Mouse (Mus musculus): Measurements from ENCODE around the gene Ablim1. TPM values are rescaled to one million over a fixed set of nuclear protein-coding genes. Genes with fewer than 3 reads are reported as not detected.

Gene Ablim1
- polyA plus RNA-seq, 1 experiment from 2014 or later = 58.7 TPM

- Histone ChIP-seq H3K9ac (replicated peaks) (no peak overlapping the region), H3K4me1 (peaks cover 6% of the 10 kb centered on the region; the same call in 1 of the 2 replicates), H3K4me3 (replicated peaks) (no peak overlapping the region), H3K27me3 (replicated peaks) (no peaks in the 10 kb centered on the region), H3K27ac (replicated peaks) (no peak overlapping the region), H3K9me3 (replicated peaks) (no peaks in the 10 kb centered on the region), H3K4me2 (no peak overlapping the region), H3K36me3 (no peaks in the 10 kb centered on the region)
- ATAC-seq (ENCODE audit: low FRiP score) = no peak
- 73% methylated on average over 9 of the region's 9 CpGs for WGBS
These were observed 134.4 kb downstream of the Ablim1 start for GRCm38 (mm10) chr19:57180333-57180732.

GRCm38 (mm10) chr19:57179269-57179668 is 135.4 kb downstream of the Ablim1 start:
- H3K4me2 ChIP-seq = no peak overlapping the region
- H3K9me3 ChIP-seq (replicated peaks) = no peaks in the 10 kb centered on the region
- no peak overlapping the region for H3K9ac ChIP-seq (replicated peaks)
- H3K4me1 ChIP-seq = peaks cover 6% of the 10 kb centered on the region; the same call in 1 of the 2 replicates
- H3K36me3 ChIP-seq = no peaks in the 10 kb centered on the region
- H3K4me3 ChIP-seq (replicated peaks) = no peak overlapping the region
- H3K27me3 ChIP-seq (replicated peaks) = no peaks in the 10 kb centered on the region
- WGBS = 77% methylated on average over 7 of the region's 7 CpGs
- no peak for ATAC-seq (ENCODE audit: low FRiP score)
- no peak overlapping the region for H3K27ac ChIP-seq (replicated peaks)

DNA sequence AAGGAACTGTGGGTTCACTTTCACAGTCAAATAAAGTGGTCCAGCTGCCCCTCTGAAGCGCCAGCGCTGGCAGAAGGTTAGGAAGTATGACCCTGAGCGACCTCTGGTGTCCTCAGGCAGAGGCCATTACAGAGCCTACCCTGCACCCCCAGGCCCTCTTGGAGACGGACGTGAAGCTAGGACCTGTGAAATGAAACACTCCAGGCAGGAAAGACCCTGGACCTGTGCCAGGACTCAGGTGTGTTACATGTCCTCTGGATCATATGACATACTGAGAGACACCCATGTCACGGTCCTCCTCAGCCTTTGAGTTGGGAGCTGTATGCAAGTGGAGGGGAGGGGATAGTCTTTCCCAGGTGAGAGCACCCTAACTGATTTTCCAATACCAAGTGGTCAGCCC is 137.4 kb downstream of the Ablim1 start:
- Histone ChIP-seq H3K27ac (replicated peaks) (no peak overlapping the region), H3K4me1 (peaks cover 6% of the 10 kb centered on the region; the same call in 1 of the 2 replicates), H3K9me3 (replicated peaks) (no peaks in the 10 kb centered on the region), H3K4me3 (replicated peaks) (no peak overlapping the region), H3K27me3 (replicated peaks) (no peaks in the 10 kb centered on the region), H3K36me3 (0 out of 2 replicates have a peak, but pooled peaks cover 4% of the 10 kb centered on the region), H3K9ac (replicated peaks) (no peak overlapping the region), H3K4me2 (no peak overlapping the region)
- ATAC-seq (ENCODE audit: low FRiP score) = no peak
- WGBS = 76% methylated on average over 6 of the region's 6 CpGs

DNA sequence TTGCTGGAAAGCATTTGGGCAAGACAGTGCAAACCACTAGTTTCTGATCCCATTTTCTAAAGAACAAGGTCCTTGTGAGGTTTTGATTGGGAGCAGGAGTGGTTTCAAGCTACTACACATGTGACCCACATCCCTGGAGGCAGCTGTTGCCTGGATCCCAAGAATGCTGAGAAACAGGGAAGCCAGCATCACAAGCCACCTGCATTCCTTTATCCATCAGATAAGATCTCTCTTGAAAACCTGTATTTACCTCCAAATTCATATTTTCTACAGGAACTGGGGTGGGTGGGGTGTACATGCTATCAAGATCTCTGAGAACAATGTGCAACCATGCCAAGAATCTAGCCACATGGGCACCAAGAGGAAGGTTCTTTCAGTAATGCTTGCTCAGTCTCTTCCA is 139.6 kb downstream of the Ablim1 start:
- H3K9ac ChIP-seq (replicated peaks) = no peak overlapping the region
- H3K4me3 ChIP-seq (replicated peaks) = no peak overlapping the region
- H3K27ac ChIP-seq (replicated peaks) = no peak overlapping the region
- H3K4me2 ChIP-seq = no peak overlapping the region
- 0 out of 2 replicates have a peak, but pooled peaks cover under 1% of the 10 kb centered on the region for H3K4me1 ChIP-seq
- no peaks in the 10 kb centered on the region for H3K27me3 ChIP-seq (replicated peaks)
- ATAC-seq (ENCODE audit: low FRiP score) = no peak
- 0 out of 2 replicates have a peak, but pooled peaks cover 6% of the 10 kb centered on the region for H3K36me3 ChIP-seq
- H3K9me3 ChIP-seq (replicated peaks) = no peaks in the 10 kb centered on the region

GRCm38 (mm10) chr19:57174541-57174940 is 140.2 kb downstream of the Ablim1 start:
- H3K4me2 ChIP-seq = no peak overlapping the region
- no peaks in the 10 kb centered on the region for H3K9me3 ChIP-seq (replicated peaks)
- no peak overlapping the region for H3K27ac ChIP-seq (replicated peaks)
- no peaks in the 10 kb centered on the region for H3K4me1 ChIP-seq
- ATAC-seq (ENCODE audit: low FRiP score) = no peak
- 88% methylated on average over 5 of the region's 5 CpGs for WGBS
- H3K9ac ChIP-seq (replicated peaks) = no peak overlapping the region
- H3K4me3 ChIP-seq (replicated peaks) = no peak overlapping the region
- H3K36me3 ChIP-seq = 0 out of 2 replicates have a peak, but pooled peaks cover 6% of the 10 kb centered on the region
- no peaks in the 10 kb centered on the region for H3K27me3 ChIP-seq (replicated peaks)

GRCm38 (mm10) chr19:57174045-57174444 is 140.7 kb downstream of the Ablim1 start:
- 87% methylated on average over 5 of the region's 5 CpGs for WGBS
- H3K27me3 ChIP-seq (replicated peaks) = no peaks in the 10 kb centered on the region
- H3K36me3 ChIP-seq = 0 out of 2 replicates have a peak, but pooled peaks cover 6% of the 10 kb centered on the region
- no peak overlapping the region for H3K4me2 ChIP-seq
- no peak overlapping the region for H3K9ac ChIP-seq (replicated peaks)
- no peak overlapping the region for H3K27ac ChIP-seq (replicated peaks)
- no peaks in the 10 kb centered on the region for H3K9me3 ChIP-seq (replicated peaks)
- no peak for ATAC-seq (ENCODE audit: low FRiP score)
- H3K4me1 ChIP-seq = no peaks in the 10 kb centered on the region
- no peak overlapping the region for H3K4me3 ChIP-seq (replicated peaks)

DNA sequence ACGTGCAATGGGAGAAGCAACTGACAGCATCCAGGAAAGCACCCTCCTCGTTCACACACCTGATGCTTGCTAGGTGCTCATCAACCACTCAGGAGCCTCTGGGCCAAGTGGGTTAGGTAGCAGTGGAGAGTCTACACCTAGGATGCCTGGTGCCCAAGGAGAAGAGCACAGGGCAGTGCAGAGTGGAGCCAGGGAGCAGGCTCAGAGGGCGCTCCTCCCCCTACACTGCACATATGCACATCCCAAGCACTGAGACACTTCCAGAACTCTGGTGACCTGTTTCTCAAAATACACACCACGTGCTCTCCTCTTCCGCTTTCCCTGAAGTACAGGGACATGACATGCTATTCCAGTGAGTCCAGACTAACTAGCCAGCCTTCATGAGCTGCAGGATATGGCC is 142.4 kb downstream of the Ablim1 start:
- no peak for ATAC-seq (ENCODE audit: low FRiP score)
- Histone ChIP-seq H3K4me2 (no peak overlapping the region), H3K36me3 (0 out of 2 replicates have a peak, but pooled peaks cover 6% of the 10 kb centered on the region), H3K27ac (replicated peaks) (no peak overlapping the region), H3K27me3 (replicated peaks) (no peaks in the 10 kb centered on the region), H3K9ac (replicated peaks) (no peak overlapping the region), H3K9me3 (replicated peaks) (no peaks in the 10 kb centered on the region), H3K4me3 (replicated peaks) (no peak overlapping the region), H3K4me1 (no peaks in the 10 kb centered on the region)
- WGBS = 86% methylated on average over 5 of the region's 5 CpGs

GRCm38 (mm10) chr19:57170880-57171279 is 143.8 kb downstream of the Ablim1 start:
- Histone ChIP-seq H3K4me1 (no peaks in the 10 kb centered on the region), H3K36me3 (0 out of 2 replicates have a peak, but pooled peaks cover 6% of the 10 kb centered on the region), H3K9me3 (replicated peaks) (no peaks in the 10 kb centered on the region), H3K27ac (replicated peaks) (no peak overlapping the region), H3K4me3 (replicated peaks) (no peak overlapping the region), H3K4me2 (no peak overlapping the region), H3K9ac (replicated peaks) (no peak overlapping the region), H3K27me3 (replicated peaks) (no peaks in the 10 kb centered on the region)
- WGBS = 90% methylated on average over 5 of the region's 5 CpGs
- no peak for ATAC-seq (ENCODE audit: low FRiP score)

DNA sequence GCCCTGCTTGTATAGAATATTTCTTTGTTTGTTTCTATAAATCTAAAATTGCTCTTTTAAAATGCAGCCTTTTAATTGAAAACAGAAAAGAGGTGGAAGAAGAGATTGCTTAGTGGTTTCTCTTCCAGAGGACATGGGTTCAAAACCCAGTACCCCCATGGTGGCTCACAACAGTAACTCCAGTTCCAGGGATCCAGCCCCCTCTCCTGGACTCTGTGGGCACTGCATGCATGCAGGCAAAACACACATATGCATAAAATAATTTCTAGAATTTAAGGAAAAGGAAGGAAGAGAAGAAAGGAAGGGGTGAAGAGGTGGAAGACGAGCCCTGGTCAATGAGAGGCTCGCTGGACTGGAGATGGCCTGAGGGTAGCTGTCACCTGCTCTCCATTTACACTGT is 145.2 kb downstream of the Ablim1 start:
- H3K4me2 ChIP-seq = no peak overlapping the region
- H3K9me3 ChIP-seq (replicated peaks) = no peaks in the 10 kb centered on the region
- no peaks in the 10 kb centered on the region for H3K27me3 ChIP-seq (replicated peaks)
- 0 out of 2 replicates have a peak, but pooled peaks cover 6% of the 10 kb centered on the region for H3K36me3 ChIP-seq
- H3K9ac ChIP-seq (replicated peaks) = no peak overlapping the region
- ATAC-seq (ENCODE audit: low FRiP score) = no peak
- no peaks in the 10 kb centered on the region for H3K4me1 ChIP-seq
- no peak overlapping the region for H3K27ac ChIP-seq (replicated peaks)
- no peak overlapping the region for H3K4me3 ChIP-seq (replicated peaks)
- 81% methylated on average over 2 of the region's 2 CpGs for WGBS

- H3K4me1 ChIP-seq = no peaks in the 10 kb centered on the region
- no peaks in the 10 kb centered on the region for H3K9me3 ChIP-seq (replicated peaks)
- H3K27me3 ChIP-seq (replicated peaks) = no peaks in the 10 kb centered on the region
- H3K27ac ChIP-seq (replicated peaks) = no peak overlapping the region
- H3K4me2 ChIP-seq = no peak overlapping the region
- no peak overlapping the region for H3K4me3 ChIP-seq (replicated peaks)
- no peak for ATAC-seq (ENCODE audit: low FRiP score)
- no peak overlapping the region for H3K9ac ChIP-seq (replicated peaks)
- 0 out of 2 replicates have a peak, but pooled peaks cover 5% of the 10 kb centered on the region for H3K36me3 ChIP-seq
- 84% methylated on average over 5 of the region's 5 CpGs for WGBS
These were observed 147.0 kb downstream of the Ablim1 start for GRCm38 (mm10) chr19:57167721-57168120.

GRCm38 (mm10) chr19:57164882-57165281 is 149.8 kb downstream of the Ablim1 start:
- Histone ChIP-seq H3K4me1 (no peaks in the 10 kb centered on the region), H3K4me2 (no peak overlapping the region), H3K27ac (replicated peaks) (no peak overlapping the region), H3K9me3 (replicated peaks) (no peaks in the 10 kb centered on the region), H3K4me3 (replicated peaks) (no peak overlapping the region), H3K36me3 (no peaks in the 10 kb centered on the region), H3K9ac (replicated peaks) (no peak overlapping the region), H3K27me3 (replicated peaks) (no peaks in the 10 kb centered on the region)
- ATAC-seq (ENCODE audit: low FRiP score) = no peak
- 83% methylated on average over 2 of the region's 2 CpGs for WGBS

- ATAC-seq (ENCODE audit: low FRiP score) = no peak
- WGBS = 89% methylated on average over 13 of the region's 13 CpGs
- H3K9me3 ChIP-seq (replicated peaks) = no peaks in the 10 kb centered on the region
- no peak overlapping the region for H3K27ac ChIP-seq (replicated peaks)
- no peak overlapping the region for H3K4me3 ChIP-seq (replicated peaks)
- H3K36me3 ChIP-seq = no peaks in the 10 kb centered on the region
- H3K27me3 ChIP-seq (replicated peaks) = no peaks in the 10 kb centered on the region
- H3K4me1 ChIP-seq = no peaks in the 10 kb centered on the region
- H3K9ac ChIP-seq (replicated peaks) = no peak overlapping the region
- no peak overlapping the region for H3K4me2 ChIP-seq
These were observed 151.4 kb downstream of the Ablim1 start for GRCm38 (mm10) chr19:57163315-57163714.
